Mouse (Mus musculus) embryo, embryonic 11.5 days (tissue): ENCODE results near the gene Mthfd2l.

Source experiments
- DNase-seq: peaks from one replicate; pipeline ENCODE4 v3.0.0-alpha.2; 2012; ENCODE audit warnings: low read depth, low spot score

Gene Mthfd2l

GRCm38 (mm10) chr5:91048397-91048796 is 117.5 kb downstream of the Mthfd2l start:
- DNase-seq, result no peak
